Mouse (Mus musculus): ENCODE results near the gene Arl4d. TPM values are rescaled to one million over a fixed set of nuclear protein-coding genes. Genes with fewer than 3 reads are reported as not detected.

Arl4d gene
- polyA plus RNA-seq, 1 experiment = 5.5 TPM

DNA sequence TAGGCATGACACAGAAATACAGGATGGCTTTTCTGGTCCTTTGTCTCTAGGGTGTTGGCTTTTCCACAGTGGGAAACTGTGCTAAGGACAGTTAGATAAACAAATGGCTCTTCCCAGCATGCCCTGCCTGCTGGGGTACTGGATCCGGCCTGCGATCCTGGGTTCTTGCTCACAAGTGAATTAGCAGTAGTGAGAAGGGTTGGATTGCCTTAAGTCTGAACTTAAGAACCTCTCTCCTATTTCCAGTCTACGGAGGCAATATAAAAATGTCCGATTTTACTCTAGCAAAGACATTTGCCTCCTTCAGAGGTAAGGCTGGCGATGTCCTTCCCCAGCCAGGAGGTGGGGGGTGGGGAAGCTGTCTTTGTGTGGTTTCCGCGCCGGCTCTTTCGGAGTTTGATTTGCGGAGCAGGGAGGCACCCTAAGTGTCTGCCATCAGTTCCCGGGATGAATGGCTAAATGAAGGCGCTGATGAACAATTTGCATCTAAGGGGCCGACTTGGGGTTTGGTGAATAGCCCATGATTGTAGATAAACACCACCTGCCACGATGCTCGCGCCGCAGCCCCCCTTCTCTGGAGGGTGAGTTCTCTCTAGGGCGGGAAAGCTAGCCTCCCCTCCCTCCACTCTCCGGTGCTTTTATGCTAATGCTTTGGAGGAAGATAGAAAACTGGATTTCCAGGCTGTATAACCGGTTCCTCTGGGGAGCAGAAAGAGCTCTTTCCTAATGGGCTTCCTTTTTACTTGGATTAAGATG is 30.7 kb downstream of the Arl4d start:
- 26% methylated on average over 20 of the region's 20 CpGs for WGBS
- H3K4me3 ChIP-seq (replicated peaks; ENCODE audit: control insufficient read depth, low read depth, low read length) = no peak overlapping the region
- no peak overlapping the region for H3K27ac ChIP-seq (ENCODE audit: control insufficient read depth, insufficient read depth, low read depth, low read length, poor library complexity)
- no peaks in the 10 kb centered on the region for H3K4me1 ChIP-seq (ENCODE audit: control insufficient read depth, insufficient read depth, low read length)
- no peak for TF ChIP-seq CTCF (IDR thresholded peaks at IDR 0.05; ENCODE audit: control insufficient read depth, insufficient read depth, low read length)
- TF ChIP-seq POLR2A (IDR thresholded peaks at IDR 0.05; ENCODE audit: borderline replicate concordance, control insufficient read depth, low read depth, low read length) = no peak

GRCm38 (mm10) chr11:101697156-101697861 is 32.0 kb downstream of the Arl4d start:
- H3K4me3 ChIP-seq (replicated peaks; ENCODE audit: control insufficient read depth, low read depth, low read length) = no peak overlapping the region
- H3K27ac ChIP-seq (ENCODE audit: control insufficient read depth, insufficient read depth, low read depth, low read length, poor library complexity) = no peak overlapping the region
- 54% methylated on average over 9 of the region's 9 CpGs for WGBS
- TF ChIP-seq CTCF (IDR thresholded peaks at IDR 0.05; ENCODE audit: control insufficient read depth, insufficient read depth, low read length) = no peak
- no peak for TF ChIP-seq POLR2A (IDR thresholded peaks at IDR 0.05; ENCODE audit: borderline replicate concordance, control insufficient read depth, low read depth, low read length)
- no peaks in the 10 kb centered on the region for H3K4me1 ChIP-seq (ENCODE audit: control insufficient read depth, insufficient read depth, low read length)

- TF ChIP-seq POLR2A (IDR thresholded peaks at IDR 0.05; ENCODE audit: borderline replicate concordance, control insufficient read depth, low read depth, low read length) = no peak
- TF ChIP-seq CTCF (IDR thresholded peaks at IDR 0.05; ENCODE audit: control insufficient read depth, insufficient read depth, low read length) = no peak
- Histone ChIP-seq H3K4me1 (ENCODE audit: control insufficient read depth, insufficient read depth, low read length) (no peaks in the 10 kb centered on the region), H3K27ac (ENCODE audit: control insufficient read depth, insufficient read depth, low read depth, low read length, poor library complexity) (no peak overlapping the region), H3K4me3 (replicated peaks; ENCODE audit: control insufficient read depth, low read depth, low read length) (no peak overlapping the region)
Observed at GRCm38 (mm10) chr11:101698114-101698513, 32.8 kb downstream of the Arl4d start.

DNA sequence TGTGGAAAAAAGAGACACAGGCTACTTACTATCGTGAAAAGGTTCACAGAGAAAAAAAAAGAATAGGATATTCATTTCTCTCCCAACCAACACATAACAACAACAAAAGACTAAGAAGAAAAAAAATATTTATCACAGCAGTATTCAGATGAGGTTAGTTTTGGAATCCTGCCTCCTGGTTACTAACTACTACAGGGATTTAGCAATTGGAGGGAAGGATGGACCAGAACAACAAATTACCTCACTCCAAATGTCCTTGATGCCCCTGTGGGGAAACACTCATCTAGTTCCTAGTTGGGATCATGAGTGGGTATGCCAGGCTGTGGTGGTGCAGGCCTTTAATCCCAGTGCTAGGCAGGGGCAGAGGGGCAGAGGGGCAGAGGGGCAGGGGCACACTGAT is 34.2 kb downstream of the Arl4d start:
- 95% methylated on average over 1 of the region's 1 CpGs for WGBS
- no peak overlapping the region for H3K4me3 ChIP-seq (replicated peaks; ENCODE audit: control insufficient read depth, low read depth, low read length)

DNA sequence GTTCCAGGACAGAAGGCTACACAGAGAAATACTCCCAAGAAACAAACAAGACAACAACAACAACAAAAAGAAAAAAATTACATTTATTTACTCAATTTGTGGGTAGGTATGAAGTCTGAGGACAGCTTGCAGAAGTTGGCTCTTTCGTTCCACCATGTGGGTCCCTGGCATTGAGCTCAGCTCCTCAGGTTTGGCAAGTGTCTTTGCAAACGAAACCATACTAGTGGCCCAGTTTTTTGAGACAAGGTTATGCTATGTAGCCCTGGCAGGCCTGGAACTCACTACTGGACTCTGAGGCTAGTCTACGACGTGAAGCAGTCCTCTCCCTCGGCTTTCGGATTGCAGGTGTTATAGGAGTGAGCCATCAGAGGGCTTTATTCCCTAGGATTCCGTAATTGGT is 34.6 kb downstream of the Arl4d start:
- Histone ChIP-seq H3K27ac (ENCODE audit: control insufficient read depth, insufficient read depth, low read depth, low read length, poor library complexity) (no peak overlapping the region), H3K4me3 (replicated peaks; ENCODE audit: control insufficient read depth, low read depth, low read length) (no peak overlapping the region), H3K4me1 (ENCODE audit: control insufficient read depth, insufficient read depth, low read length) (no peaks in the 10 kb centered on the region)
- 59% methylated on average over 7 of the region's 7 CpGs for WGBS
- TF ChIP-seq CTCF (IDR thresholded peaks at IDR 0.05; ENCODE audit: control insufficient read depth, insufficient read depth, low read length) (no peak), POLR2A (IDR thresholded peaks at IDR 0.05; ENCODE audit: borderline replicate concordance, control insufficient read depth, low read depth, low read length) (no peak)

More for the DNA sequence above, 34.2 kb downstream of the Arl4d start:
- no peak overlapping the region for H3K27ac ChIP-seq (ENCODE audit: control insufficient read depth, insufficient read depth, low read depth, low read length, poor library complexity)
- TF ChIP-seq CTCF (IDR thresholded peaks at IDR 0.05; ENCODE audit: control insufficient read depth, insufficient read depth, low read length) (no peak), POLR2A (IDR thresholded peaks at IDR 0.05; ENCODE audit: borderline replicate concordance, control insufficient read depth, low read depth, low read length) (no peak)
- no peaks in the 10 kb centered on the region for H3K4me1 ChIP-seq (ENCODE audit: control insufficient read depth, insufficient read depth, low read length)

GRCm38 (mm10) chr11:101700446-101700845 is 35.1 kb downstream of the Arl4d start:
- Histone ChIP-seq H3K4me1 (ENCODE audit: control insufficient read depth, insufficient read depth, low read length) (no peaks in the 10 kb centered on the region), H3K4me3 (replicated peaks; ENCODE audit: control insufficient read depth, low read depth, low read length) (no peak overlapping the region), H3K27ac (ENCODE audit: control insufficient read depth, insufficient read depth, low read depth, low read length, poor library complexity) (no peak overlapping the region)
- TF ChIP-seq CTCF (IDR thresholded peaks at IDR 0.05; ENCODE audit: control insufficient read depth, insufficient read depth, low read length) = no peak
- no peak for TF ChIP-seq POLR2A (IDR thresholded peaks at IDR 0.05; ENCODE audit: borderline replicate concordance, control insufficient read depth, low read depth, low read length)
- 22% methylated on average over 12 of the region's 12 CpGs for WGBS

- 79% methylated on average over 5 of the region's 5 CpGs for WGBS
- no peak overlapping the region for H3K27ac ChIP-seq (ENCODE audit: control insufficient read depth, insufficient read depth, low read depth, low read length, poor library complexity)
- H3K4me3 ChIP-seq (replicated peaks; ENCODE audit: control insufficient read depth, low read depth, low read length) = no peak overlapping the region
- H3K4me1 ChIP-seq (ENCODE audit: control insufficient read depth, insufficient read depth, low read length) = no peaks in the 10 kb centered on the region; the same call in 1 of the 2 replicates
- no peak for TF ChIP-seq CTCF (IDR thresholded peaks at IDR 0.05; ENCODE audit: control insufficient read depth, insufficient read depth, low read length)
- TF ChIP-seq POLR2A (IDR thresholded peaks at IDR 0.05; ENCODE audit: borderline replicate concordance, control insufficient read depth, low read depth, low read length) = no peak
Observed at GRCm38 (mm10) chr11:101704081-101704480, 38.7 kb downstream of the Arl4d start.

DNA sequence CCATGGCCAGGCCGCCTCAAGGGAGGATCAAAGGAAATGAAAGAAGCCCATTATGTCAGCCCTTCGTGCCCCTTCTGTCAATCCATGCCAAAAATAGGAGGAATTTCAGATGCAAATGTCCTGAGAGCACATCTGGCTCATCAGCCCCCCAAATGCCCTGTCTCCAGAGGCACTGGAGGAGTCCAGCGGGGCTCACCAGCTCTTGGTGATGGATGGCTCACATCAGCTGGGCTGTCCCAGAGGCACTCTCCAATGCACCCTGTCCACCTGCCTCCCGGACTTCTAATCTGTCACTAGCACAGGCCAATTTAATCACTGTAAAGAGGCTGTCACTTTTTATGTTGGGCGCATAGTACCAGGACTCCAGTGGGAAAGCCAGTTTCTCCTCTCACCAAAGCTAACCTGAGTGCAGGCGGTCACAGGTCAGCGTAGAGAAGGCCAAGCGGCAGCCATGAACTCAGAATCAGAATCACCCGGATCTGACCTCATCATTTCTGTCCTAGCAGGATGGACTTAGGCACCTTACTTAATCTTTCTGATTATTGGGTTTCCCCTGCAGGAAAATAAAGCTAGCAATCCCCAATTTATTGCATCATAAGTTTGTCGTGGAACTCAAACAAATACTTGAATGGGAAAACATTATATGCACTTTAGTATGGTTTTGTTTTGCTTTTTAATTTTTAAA is 41.6 kb downstream of the Arl4d start:
- TF ChIP-seq POLR2A (IDR thresholded peaks at IDR 0.05; ENCODE audit: borderline replicate concordance, control insufficient read depth, low read depth, low read length) (no peak), CTCF (IDR thresholded peaks at IDR 0.05; ENCODE audit: control insufficient read depth, insufficient read depth, low read length) (no peak)
- Histone ChIP-seq H3K4me3 (replicated peaks; ENCODE audit: control insufficient read depth, low read depth, low read length) (no peak overlapping the region), H3K4me1 (ENCODE audit: control insufficient read depth, insufficient read depth, low read length) (no peaks in the 10 kb centered on the region; the same call in 1 of the 2 replicates), H3K27ac (ENCODE audit: control insufficient read depth, insufficient read depth, low read depth, low read length, poor library complexity) (no peak overlapping the region)
- WGBS = 83% methylated on average over 10 of the region's 10 CpGs

Data from bone marrow, adult 2 months (tissue).